Mouse (Mus musculus): ENCODE data around the gene Iffo2.

Gene Iffo2

DNA sequence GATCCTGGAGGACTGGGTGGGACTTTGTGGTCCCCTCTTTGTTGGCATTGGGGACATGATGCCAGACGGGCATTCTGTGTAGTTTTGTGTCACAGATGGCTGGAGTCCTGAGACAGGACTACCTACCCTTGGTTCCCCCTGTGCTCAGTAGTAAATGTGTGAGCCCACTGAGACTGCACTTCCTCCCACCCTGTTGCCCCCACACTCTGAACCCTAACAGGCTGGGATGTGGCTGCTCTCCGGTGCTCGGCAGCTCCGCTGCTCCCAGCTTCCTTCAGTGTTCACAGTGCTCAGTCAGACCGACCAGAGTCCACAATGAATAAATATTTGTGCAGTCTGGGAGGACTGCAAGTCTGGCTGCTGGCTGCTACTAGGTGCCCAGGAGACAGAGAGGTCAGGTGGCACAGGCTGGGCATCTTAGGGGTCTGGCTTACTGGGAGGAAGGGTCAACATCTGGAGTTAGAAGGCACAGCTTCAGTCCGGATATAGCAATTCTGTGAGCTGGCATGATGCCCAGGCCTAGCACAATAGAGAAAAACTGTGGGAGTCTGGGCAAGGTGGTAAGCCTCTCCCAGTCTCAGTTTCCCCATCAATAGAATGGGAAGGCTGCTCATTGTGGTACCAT is 51.2 kb downstream of the Iffo2 start:
- DNase-seq (ENCODE audit: low spot score in 2 of 2) = no peak

DNA sequence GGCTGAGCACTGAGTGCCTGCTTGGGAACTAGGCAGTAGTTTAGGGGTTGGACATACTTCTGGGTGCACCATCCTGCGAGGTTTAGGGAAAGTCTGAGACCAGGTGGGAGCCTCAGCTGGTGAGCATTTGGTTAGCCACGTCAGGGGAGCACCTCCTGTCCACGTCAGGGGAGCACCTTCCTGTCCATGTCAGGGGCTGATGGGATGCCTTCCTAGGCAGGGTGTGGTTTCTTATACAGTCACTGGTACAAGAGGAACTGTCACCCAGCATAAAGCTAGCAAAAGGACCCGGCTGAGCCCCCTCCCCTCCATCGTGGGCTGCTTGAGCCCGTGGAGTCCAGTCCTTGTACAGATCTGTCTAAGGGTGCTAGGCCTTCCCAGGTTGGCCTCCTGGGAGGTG is 52.0 kb downstream of the Iffo2 start:
- DNase-seq (ENCODE audit: low spot score in 2 of 2) = no peak

DNA sequence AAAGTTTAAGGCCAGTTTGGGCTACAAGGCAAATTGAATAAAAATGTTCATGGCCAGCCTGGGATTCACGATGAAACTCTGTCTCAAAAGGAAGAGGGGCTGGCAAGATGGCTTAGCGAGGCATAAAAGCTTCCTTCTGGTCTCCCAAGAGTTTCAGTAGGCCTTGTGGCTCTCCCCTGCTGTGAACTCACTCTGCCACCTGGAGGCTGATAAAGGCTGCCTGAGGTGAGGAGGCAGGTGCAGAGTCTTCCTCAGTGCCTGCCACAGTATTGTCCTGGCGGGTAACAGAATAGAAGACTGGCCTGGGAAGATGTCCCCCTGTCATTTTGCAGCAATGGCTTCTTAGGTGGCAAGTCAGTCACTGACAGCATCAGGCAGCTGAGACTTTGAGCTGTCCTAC is 52.6 kb downstream of the Iffo2 start:
- no peak for DNase-seq (ENCODE audit: low spot score in 2 of 2)

DNA sequence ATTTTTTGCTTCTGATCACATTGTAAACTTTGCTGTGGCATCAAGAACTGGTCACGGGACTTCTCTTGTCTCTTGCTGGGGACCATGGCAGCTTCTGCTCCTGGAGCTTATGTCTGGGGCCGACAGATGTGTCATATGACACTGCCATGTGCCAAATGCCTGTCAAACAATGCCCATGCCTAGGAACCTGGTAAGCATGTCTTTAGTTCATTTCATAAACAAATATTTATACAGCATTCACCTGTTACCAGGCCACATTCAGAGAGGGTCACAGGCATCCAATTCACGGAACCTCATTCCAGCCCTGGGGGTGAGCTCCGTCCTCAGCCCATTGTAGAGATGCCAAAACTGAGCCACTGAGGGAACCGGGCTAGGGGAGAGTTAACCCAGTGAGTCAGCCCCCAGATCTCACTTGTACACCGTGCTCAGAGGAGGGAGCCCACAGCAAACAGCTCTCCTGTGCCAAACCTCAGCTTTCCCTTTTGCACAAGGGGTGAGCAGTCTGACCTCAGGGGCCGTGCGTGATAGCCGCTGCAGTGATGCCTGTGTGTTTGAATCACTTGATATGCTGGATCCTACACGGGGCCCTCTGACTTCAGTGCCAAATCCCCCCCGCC is 53.4 kb downstream of the Iffo2 start:
- DNase-seq (ENCODE audit: low spot score in 2 of 2) = no peak

DNA sequence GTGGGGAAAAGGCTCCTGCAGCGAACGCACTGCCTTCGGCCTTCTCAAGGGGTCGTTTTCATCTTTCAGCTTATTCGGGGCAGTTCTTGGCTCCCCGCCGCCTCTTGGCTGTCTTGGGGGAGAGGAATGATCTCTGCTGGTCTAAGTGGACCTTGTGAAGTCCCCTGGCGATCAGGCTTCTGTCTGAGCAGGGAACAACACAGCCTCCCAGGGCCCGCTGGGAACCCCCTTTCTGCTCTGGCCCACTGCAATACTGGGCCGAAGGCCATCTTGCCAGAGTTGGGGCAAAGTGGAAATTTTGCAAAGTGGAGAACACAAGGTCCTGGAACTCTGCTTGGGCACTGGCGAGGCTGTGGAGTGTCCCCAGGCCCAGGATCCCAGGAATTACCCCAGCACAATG is 54.4 kb downstream of the Iffo2 start:
- no peak for DNase-seq (ENCODE audit: low spot score in 2 of 2)

DNA sequence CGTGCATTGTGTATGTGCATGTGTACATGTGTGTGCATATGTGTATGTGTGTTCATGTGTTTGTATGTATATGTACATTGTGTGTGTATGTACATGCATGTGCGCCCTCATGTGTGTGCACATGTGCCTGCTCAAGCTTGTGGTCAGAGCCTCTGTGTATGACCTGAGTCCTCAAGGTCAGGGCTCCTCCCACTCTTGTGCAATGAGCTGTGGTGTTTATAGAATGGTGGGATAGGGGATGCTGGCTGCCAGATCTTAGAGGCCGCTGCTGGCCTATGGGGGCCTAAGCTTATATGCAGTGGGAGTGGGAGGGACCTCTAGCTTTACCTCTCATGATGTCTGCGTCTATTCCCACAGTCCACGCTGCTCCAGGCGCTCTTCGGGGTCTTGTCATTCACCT is 55.4 kb downstream of the Iffo2 start:
- DNase-seq (ENCODE audit: low spot score in 2 of 2) = no peak

DNA sequence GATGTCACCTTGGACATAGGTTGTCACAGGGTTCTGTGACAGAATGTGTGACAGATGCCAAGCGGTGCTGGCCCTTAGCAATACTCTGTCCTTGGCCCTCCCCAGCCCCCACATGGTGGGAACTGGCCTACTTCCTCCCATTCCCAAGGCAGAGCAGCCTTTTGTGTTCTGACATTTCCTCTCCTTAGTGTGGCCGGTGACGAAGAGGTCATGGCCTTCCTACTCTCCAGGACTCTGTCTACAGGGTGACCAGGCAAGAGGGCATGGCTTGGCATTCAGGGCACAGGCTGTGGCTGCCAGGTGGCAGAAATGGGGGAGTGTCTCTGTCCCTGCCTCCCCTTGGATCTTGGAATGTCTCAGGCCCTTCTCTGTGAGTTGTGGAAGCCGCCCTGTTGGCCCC is 57.0 kb downstream of the Iffo2 start:
- DNase-seq (ENCODE audit: low spot score in 2 of 2) = no peak

DNA sequence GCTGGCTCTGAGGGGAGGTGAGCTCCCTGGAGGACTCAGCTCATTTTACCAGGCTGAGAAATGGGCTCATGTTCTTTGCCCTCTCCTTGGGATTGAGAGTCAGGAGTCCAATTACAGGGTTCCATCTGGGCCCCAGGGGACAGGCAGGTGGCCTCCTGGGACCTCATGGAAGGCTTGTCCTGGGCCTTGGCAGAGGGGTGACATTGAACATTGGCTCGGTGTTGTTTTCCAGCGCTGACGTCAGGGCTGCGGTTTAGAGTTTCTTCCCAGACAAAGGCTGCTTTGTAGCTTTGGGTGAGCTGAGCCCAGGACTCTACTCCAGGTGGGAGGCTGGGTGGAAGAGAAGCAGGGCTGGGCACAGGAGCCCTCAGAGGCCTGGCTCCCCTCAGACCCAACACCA is 57.4 kb downstream of the Iffo2 start:
- no peak for DNase-seq (ENCODE audit: low spot score in 2 of 2)

DNA sequence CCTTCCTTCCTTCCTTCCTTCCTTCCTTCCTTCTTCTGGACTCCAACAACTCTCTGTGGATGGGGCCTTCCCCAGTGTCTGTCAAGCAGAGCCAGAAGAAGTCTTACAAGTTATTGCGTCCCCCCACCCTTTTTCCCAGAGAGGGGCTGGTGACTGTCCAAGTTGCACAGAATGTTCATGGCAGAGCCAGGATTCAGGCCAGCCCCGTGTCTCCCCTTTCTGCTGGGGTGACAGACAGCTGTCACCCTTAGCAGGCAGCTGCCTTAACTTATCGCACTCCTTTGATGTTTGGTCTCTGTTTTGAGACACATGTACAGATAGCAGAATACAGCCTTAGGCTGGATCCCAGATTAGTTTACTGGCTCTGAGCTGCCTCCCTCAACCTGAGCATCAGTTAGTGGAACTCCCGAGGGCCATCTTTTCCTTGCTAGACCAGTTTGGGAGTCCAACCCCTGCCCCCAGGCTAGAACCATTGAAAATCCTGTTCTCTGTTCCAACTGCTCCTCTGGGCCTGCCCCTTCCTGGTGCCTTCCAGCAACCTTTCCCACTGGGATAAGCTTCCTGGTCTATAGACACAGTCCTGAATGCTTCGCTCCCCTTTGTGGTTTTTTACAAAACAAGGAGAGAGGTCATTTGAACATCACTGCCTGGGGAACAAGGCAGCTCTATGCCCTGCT is 59.1 kb downstream of the Iffo2 start:
- no peak for DNase-seq (ENCODE audit: low spot score in 2 of 2)

DNA sequence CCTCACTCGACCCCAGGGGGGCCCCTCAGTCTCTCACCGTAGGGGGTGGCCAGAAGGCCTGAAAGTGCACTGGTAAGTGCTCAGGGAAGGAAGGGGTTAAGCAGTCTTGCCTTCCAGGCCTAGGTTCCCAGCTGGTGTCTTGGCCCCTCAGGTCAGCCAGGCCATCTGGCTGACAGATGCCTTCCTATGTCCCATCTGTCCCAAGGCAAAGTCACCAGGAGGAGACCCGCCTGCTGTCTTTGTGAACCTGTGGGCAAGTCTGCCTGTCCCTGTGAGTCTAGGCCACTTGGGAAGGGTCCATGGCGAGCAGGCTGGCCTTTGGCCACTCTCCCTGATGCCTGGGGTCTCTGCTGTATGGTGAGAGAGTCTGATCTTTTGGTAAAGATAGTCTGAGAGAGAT is 60.1 kb downstream of the Iffo2 start:
- DNase-seq (ENCODE audit: low spot score in 2 of 2) = no peak

DNA sequence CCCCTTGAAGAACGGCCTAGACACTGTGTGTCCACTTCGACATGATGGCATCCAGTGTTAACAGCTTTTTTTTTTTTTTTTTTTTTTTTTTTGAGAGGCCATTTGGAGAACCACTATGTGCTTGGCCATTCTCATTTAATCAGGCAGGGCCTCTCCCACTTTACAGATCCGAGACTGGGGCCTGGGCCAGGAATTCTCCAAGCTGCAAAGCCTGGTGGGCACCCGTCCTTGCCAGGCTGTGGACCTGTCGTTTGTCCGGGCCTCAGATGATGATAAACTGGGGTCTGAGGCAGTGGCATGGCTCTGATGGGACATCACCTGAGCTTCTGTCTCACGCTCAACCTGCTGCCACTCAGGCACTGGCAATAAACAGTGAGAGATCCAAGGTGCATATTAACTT is 62.5 kb downstream of the Iffo2 start:
- DNase-seq (ENCODE audit: low spot score in 2 of 2) = no peak

DNA sequence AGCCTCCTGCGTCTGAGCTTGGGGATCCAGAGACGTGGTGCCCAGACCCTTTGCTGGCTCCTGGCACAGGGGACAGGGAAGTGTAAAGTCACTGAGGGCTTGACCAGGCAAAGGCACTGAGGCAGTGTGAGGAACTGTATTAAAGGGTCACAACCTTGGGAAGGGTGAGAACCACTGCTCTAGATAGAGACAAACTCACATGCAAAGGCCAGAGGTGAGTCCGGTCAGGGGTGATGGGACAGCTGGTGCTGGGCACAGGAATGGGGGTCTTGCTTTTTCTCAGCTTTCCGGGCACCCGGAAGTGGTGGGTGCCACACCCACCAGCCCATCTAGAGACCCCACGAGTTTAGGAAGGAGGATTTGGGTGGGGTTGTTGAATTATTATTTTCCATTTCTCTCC is 63.0 kb downstream of the Iffo2 start:
- DNase-seq (ENCODE audit: low spot score in 2 of 2) = no peak

DNA sequence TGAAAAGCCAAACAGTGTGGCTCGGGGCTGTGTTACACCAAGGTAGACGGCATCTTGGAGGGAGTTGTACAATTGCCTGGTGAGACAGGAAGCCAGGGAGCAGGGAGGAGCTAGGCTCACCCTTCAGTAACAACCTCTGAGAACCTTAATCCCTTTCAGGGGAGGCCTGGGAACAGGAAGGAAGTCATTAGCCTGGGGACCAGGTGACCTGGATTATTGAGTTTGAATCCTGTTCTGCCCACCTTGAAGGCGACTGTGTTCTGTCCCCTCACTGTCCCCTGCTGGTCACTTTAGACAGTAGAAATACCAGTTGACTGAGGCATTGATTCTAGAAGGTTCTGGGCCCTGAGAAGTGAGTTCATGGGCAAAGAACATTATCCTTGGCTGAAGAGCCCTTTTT is 63.7 kb downstream of the Iffo2 start:
- DNase-seq (ENCODE audit: low spot score in 2 of 2) = no peak

DNA sequence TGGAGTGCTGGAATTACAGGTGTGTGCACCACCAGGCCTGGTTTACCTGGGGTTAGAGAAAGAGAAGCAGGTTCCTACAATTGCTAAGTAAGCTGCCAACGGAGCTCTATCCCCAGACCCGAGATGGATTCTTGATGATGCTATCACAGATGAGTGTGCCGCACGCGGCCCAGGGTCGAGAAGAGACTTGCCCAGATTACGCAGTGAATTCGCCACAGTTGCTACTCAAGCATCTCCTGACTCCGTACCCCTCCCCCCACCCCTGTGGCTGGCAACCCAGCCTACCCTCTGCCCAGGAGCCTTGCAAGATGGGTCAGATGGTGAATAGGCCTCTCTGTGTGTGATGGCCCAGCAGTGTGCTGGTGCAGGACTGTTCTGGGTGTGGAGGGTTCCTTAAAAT is 66.4 kb downstream of the Iffo2 start:
- no peak for DNase-seq (ENCODE audit: low spot score in 2 of 2)

DNA sequence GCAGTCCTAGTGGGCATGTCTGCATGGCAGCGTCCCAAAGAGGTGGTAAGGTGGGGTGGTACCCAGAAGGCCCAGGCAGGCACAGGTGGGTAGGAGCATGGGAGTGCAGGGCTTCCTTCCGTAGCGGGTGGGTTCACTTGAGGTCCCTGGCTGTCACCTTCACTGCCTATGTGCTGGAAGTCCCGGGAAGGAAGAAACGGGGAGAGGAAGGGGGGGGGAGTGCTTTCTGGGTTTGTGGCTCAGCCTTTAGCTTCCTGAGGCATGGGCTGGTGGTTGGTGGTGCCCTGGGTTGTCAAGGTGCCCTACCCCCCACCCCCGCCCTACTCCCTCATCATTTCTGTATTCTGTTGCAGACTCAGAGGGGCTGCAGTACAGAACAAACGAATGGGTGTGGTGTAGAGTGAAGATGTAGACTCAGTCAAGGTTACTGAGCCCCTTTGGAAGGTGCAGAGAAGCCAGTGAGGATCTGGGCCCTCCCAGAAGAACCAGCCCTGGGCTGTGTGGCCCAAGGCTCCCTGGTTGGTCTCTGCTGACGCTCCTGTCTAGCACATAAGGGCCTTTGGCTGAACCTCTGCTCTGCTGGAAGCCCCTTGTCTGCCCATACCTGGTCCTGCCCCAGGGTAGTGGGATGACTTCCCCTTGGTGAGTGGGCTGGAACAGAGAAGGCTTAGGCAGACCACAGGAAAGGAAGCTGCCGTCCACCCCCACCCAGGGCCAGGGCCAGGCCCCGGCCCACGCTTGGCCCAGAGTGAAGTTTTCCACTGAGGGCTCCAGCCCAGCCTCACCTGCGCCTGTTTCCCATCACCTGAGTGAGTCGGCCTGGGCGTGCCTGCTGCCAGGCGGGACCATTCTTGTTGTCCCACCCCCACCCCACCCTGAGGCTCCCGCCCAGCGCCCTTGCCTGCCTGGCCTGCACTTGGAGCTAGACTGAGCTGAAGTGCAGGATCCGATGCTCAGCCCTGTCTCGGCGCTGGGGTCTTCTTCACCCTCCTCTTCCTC is 67.2 kb downstream of the Iffo2 start:
- no peak for DNase-seq (ENCODE audit: low spot score in 2 of 2)

DNA sequence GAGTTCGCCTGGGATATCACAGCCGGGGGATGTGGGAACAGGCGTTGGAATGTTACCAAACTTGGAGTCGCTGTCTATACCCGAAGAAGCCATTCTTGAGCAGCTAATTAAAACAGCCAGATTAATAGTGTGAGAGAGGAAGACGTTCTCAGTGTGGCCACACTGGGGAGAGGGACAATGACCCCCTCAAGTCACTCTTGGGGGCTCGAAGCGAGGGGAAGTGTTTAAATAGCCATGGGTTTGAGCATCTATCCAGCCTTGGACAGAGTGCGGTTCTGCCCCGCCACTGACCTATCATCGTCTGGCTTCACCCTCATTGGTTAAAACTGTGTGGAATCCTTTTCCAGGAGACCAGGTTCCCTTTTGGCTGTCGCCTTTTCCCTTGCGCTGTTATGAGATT is 68.0 kb downstream of the Iffo2 start:
- DNase-seq (ENCODE audit: low spot score in 2 of 2) = no peak

DNA sequence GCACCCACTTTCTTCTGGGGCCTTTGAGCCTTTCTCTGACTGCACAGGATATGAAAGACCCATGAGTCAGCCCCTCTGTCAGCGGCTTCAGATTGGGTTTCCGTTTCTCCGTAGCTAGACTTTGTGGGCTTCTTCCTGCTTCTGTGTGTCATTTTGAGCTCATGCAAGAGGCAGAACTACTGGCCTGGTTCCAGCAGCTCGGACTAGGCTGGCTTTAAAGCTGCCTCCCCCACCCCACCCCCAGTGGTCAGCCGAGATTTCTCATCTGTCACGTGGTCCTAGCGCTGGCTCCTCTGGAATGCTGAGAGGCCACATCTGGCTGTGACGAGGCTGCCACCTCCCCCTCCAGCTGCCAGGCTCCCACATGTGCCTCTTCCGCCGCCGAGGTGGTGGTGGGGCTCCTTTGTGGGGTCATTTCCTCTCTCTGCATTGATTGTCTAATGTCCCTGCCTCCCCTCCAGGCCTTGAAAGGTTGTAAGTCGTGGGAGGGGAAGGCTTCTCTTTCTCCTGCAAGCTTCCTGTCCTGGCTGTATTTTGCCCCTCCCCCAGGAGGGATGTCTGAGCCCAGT is 68.7 kb downstream of the Iffo2 start:
- peak; percentile 63 to 73 for DNase-seq (ENCODE audit: low spot score in 2 of 2)

DNA sequence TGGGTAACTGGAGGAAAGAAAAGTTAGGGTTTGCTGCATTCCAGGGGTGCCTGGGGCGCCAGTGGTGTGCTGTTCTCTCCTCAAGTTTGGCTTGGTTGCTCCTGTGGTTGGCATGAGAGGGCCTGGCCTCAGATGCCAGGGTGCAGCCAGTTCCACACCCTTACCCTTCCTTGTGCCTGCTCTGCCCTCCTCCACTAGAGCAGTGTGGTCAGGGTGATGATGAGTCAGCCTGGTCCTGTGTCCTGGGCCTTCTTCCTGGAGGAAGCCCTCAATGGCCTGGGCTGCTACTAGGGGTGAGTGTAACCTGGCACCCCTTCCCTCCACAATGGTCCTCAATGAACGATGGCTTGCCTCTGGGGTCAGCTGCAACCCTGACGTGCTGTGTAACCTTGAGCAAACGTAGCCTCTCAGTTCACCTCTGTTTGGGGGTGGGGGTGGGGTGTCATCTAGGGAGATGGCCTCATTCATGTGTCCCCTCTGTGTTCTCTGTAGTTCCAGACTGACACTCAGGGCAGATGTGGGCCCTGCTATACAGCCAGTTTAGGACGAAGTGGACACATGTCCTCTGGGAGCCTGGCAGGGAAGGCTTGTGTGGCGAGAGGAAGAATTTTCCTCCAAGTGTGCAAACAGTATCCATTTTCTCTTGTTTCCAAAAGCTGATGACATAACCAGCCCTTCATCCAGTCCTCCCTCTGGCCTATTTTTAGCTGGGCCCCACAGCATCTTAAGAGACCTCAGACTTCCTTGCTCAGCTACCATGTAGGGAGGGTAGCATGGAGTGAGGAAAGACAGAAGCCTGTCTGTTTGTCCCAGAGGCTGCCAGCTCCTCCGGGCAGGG is 71.4 kb downstream of the Iffo2 start:
- no peak for DNase-seq (ENCODE audit: low spot score in 2 of 2)

DNA sequence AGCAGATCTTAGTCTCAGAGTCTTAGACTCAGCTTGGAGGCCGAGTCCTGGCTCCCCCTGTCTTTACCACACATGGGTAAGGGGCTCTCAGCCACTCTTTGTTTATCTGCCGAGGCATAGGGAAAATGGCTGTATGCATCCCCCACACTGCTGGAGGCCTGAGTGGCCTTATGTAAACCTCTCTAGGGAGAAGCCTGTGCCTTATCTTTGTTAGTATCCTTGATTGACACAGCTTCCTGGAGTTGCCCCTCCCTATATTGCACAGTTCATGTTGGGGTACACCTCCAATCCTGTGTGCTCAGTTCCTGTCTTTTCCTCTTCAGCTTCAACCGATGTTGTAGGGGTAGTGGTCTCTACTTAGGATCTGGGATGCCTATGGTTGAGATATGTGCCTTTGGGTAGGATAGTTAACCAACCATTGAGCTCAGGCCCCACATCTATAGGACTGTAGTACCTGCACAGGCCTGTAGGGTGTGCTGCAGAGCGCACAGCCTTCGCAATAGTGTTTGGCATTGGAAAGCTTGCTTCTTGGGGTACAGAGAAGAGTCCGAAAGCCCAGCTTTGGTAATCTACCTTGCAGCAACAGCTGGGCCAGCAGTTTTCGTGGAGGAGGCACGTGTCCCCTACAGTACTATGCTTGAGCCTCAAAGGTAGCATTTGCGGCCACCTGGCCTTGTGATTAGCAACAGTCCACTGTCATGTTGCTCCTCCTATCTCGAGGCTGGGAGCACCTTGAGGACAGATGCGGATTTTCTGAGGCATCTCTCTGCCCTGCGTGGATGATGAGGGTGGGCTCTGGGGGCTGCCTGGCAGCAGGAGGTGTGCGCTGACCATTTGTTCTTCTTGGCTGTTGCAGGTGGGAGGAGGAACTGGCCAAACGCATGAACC is 72.3 kb downstream of the Iffo2 start, which contains the start of gene Gm21969:
Gene Gm21969, plus strand, starts transcription at position 830 of the 888 bp plus-strand sequence.
- DNase-seq (ENCODE audit: low spot score in 2 of 2) = peak; percentile 47 to 64

DNA sequence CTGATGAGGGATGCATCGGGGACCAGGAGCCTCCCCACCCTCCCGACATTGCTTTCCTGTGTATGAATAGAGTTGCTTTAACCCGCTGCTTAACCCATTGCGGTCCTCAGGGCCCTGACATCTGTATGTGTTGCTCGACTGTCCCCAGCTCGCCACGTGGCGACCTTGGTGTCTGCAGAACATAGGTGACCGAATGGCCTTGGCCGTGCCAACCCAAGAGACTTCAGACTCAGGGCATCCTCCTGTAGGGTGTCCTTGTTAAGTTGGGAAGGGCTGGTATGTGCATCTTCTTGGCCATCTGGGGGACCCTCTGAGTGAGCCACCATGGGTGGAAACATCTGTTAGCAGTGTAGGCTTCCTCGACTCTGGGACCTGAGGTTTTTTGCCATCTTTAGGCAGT is 74.9 kb downstream of the Iffo2 start:
- no peak for DNase-seq (ENCODE audit: low spot score in 2 of 2)

Measured in natural killer cell, adult 2 months (primary cell).